Mouse (Mus musculus): ENCODE measurements around the gene Samd7.
"Not testable (repeated sequence)": the region's sequence is repeated elsewhere in the genome, so short reads cannot be mapped to it uniquely, and the experiment has no call there.

Samd7 gene

GRCm38 (mm10) chr3:30746006-30746405, at the start of gene Samd7:
Gene Samd7, plus strand, starts transcription at chr3:30746293.
- DNase-seq (ENCODE audit: low spot score in 2 of 2), result no peak

DNA sequence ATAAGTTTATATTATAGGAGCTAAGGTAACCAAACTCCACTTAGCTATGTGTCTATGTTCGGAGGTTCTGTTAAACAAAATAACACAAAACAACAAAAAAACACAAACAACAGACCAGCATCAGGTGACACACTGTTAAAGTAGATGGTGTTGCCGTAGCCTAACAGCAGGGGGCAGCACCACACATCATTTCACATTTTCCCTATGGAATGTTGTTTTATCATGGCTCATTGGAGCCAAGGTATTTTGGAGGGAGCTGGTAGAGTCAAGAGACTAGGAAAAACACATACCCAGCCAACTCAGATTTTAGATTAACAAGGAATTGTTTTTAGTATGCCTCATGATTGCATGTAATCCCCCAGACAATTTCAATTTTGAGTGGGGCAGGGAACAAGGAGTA, 49.7 kb upstream of the Samd7 start:
- DNase-seq (ENCODE audit: low spot score in 2 of 2), result peak; percentile 47 to 71

GRCm38 (mm10) chr3:30697891-30698290, 48.2 kb upstream of the Samd7 start:
- DNase-seq (ENCODE audit: low spot score in 2 of 2), result no peak

DNA sequence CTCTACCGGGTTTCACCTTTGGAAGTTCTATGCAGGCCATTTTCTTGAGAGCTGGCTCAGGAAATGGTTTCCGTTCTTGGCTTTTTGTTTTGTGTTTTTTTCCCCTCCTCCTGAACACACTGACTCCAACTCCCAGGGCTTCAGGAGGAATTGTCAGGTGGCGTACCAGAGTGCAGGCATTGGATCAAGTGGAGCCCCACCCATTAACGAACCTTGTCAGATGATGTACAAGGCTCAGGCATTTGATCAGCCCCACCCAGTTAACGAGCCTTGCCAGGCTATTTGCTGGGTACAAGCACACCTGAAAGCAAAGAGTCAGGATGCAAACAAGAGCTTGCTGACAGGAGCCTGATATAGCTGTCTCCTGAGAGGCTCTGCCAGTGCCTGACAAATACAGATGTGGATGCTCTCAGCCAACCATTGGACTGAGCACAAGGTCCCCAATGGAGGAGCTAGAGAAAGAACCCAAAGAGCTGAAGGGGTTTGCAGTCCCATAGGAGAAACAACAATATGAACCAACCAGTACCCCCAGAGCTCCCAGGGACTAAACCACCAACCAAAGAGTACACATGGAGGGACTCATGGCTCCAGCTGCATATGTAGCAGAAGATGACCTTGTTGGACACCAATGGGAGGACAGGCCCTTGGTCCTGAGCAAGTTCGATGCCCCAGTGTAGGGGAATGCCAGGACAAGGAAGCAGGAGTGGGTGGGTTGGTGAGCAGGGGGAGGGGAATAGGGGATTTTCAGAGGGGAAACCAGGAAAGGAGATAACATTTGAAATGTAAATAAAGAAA, 46.2 kb upstream of the Samd7 start, which contains the start of gene Lrrc31:
TSS of gene Lrrc31 (minus strand) at position 133 of the 795 bp plus-strand sequence.
- DNase-seq (ENCODE audit: low spot score in 2 of 2), result not testable (repeated sequence)

GRCm38 (mm10) chr3:30705977-30706376, 40.1 kb upstream of the Samd7 start:
- no peak for DNase-seq (ENCODE audit: low spot score in 2 of 2)

- DNase-seq (ENCODE audit: low spot score in 2 of 2), result no peak
Measured at GRCm38 (mm10) chr3:30706614-30707276, 39.3 kb upstream of the Samd7 start.

DNA sequence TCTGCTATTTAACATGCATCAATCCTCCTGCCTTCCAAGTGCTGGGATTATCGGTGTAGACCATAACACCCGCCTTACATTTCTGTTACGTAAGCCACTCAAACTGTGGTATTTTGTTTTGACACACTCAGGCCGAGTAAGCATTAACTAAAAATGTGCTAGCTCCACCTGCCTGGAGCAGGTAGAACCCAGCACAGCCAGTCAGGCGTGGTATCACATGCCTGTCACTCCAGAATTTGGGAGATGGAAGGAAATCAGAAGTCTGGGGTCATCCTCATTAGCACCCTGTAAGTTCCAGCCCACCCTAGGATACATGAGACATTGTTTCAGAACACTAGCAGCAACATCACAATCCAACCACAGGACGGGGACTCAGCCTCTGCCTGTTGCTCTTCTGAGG, 35.9 kb upstream of the Samd7 start:
- no peak for DNase-seq (ENCODE audit: low spot score in 2 of 2)

- DNase-seq (ENCODE audit: low spot score in 2 of 2), result no peak
Measured at GRCm38 (mm10) chr3:30713334-30713733, 32.8 kb upstream of the Samd7 start.

GRCm38 (mm10) chr3:30718649-30719048, 27.4 kb upstream of the Samd7 start:
- no peak for DNase-seq (ENCODE audit: low spot score in 2 of 2)

DNA sequence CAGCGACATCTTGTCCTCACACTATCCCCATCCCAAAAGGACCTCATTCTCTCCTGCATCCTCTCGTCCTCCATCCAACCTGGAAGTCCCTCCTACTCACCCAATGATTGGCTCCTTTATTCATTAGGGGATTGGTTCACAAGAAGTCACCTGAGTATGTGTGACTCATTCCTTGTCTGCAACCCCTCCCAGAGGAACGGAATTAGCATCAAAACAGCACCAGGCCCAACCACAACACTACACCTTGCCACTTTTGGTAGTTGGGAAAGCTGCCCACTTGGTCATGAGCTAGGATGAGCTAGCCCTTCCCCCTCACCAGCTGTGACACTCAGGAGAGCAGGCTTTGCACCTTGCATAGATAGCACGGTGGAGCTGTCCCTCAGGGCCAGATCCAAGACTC, 24.1 kb upstream of the Samd7 start:
- no peak for DNase-seq (ENCODE audit: low spot score in 2 of 2)

DNA sequence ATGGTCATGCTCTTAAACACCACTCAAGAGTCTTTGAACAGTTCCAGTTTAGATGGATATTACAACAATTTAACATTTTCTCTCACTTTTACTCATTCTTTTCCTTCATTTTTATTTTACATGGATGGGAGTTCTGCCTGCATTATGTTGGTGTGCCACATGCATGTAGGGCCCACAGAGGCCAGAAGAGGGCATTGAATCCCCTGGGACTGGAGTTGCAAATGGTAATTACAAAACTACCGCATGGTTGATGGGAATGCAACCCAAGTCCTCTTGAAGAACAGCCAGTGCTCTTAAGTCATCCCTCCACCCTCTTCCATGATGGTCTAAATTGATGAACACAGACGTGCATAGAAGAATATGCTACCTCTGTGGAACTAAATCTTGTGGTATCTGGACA, 23.6 kb upstream of the Samd7 start:
- no peak for DNase-seq (ENCODE audit: low spot score in 2 of 2)

DNA sequence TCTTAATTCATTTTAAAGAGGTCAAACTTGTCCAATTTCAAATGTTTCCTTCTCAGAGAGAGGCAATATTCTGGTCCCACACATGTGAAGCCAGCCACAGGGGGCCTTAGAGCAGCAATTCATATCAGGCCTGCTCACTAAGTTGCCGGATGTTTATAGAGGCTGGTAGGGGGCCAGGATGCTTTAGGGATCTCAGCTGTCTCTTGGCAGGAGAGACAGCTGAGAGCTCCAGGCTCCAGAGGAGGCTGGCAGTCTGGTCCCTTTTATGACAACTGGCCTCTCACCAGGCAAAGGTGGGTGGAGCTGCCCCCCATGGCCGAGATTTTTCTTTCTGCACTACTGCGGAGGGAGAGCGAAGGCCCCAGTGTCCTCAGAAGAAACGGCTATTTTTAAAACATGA, 22.9 kb upstream of the Samd7 start:
- DNase-seq (ENCODE audit: low spot score in 2 of 2), result peak in 1 of 2 experiments; percentile 34

DNA sequence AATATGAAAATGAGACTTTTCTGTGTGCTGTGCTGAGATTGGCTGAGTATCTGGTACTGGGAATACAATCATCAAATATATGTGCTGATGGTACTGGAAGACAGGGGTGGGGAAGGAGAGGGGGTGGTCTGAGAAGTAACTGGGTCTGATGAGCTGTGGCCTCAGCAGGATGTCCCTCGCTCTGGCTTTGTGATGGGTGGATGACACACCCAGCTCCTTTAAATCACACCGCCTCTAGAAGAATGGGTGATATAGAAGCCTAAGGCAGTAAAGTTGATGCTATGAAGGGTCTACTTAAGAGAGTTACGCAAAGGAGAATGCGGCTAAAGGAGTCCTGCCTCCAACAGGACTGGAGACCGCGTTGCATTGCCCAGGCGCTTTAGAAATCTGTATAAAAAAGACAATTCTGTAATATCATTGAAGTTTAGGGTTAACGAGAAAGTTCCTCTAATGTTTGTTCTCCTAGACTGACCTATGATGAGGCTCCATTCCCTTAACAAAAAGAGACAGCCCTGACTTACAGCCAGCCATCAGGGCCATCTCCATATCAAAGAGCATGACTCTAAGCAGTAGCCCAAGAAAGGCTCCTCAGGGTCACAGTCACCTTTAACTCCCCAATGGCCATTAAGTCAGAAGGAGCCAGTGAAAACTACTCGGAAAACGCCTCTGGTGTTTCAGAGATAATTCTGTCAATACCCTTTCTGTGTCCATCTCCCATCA, 21.8 kb upstream of the Samd7 start:
- no peak for DNase-seq (ENCODE audit: low spot score in 2 of 2)

GRCm38 (mm10) chr3:30724848-30725465, 21.1 kb upstream of the Samd7 start:
- DNase-seq (ENCODE audit: low spot score in 2 of 2), result no peak

DNA sequence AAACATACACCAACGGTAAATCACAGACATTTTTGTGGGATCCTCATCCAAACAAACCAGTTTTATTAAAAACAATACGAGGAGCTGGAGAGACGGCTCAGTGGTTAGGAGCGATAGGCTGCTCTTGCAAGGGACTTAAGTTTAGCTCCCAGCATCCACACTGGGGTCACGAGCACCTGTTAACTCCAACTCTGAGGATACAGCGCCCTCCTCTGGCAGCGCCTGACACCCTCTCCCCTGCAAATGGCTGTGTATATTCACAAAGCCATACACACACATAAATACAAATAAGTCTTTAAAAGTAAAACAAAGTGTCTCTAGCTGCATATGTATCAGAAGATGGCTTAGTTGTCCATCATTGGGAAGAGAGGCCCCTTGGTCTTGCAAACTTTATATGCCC, 20.6 kb upstream of the Samd7 start:
- no peak for DNase-seq (ENCODE audit: low spot score in 2 of 2)

DNA sequence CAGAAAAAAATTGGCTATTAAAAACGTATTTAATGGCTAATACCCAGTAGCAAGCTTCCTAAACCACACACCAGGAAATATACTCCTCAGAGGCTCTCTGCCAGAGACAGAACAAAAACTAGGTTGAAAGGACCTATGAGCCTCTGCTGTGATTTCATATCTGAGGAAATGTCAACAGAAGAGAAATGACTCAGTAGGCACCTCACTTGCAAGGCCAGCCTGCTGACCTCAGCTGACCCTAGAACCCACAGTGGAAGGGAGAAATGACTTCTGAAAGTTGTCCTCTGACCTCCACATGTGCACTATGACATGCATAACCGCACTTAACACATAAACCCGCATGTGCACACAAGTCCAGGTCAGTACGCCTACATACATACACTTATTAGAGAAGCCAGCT, 18.9 kb upstream of the Samd7 start:
- no peak for DNase-seq (ENCODE audit: low spot score in 2 of 2)

- no peak for DNase-seq (ENCODE audit: low spot score in 2 of 2)
Measured at GRCm38 (mm10) chr3:30729046-30729445, 17.0 kb upstream of the Samd7 start.

- DNase-seq (ENCODE audit: low spot score in 2 of 2), result peak; percentile 82 to 86
Measured at GRCm38 (mm10) chr3:30736809-30737208, 9.3 kb upstream of the Samd7 start.

GRCm38 (mm10) chr3:30741306-30741705, 4.8 kb upstream of the Samd7 start:
- DNase-seq (ENCODE audit: low spot score in 2 of 2), result peak; percentile 54 to 70

- DNase-seq (ENCODE audit: low spot score in 2 of 2), result no peak
Measured at GRCm38 (mm10) chr3:30742891-30743290, 3.2 kb upstream of the Samd7 start.

GRCm38 (mm10) chr3:30748316-30748715, 2.2 kb downstream of the Samd7 start:
- no peak for DNase-seq (ENCODE audit: low spot score in 2 of 2)

DNA sequence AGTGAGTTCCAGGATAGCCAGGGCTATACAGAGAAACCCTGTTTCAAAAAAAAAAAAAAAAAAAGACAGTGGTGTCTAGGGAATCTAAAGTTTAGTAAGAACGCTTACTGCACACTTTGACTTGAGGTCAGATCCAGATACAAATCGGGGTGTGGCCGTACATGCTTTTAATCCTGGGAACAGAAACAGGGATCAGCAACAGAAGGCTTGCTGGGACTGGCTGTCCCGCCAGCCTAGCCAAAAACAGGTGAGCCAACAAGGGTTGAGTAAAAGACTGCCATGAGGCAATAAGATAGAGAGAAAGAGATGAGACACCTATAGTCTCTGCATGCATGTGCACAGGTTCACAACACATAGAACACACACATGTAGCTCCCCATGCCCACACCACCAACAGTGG, 8.6 kb downstream of the Samd7 start:
- DNase-seq (ENCODE audit: low spot score in 2 of 2), result no peak
